Mouse (Mus musculus) fat pad, adult 2 months (tissue): ENCODE data around the gene Rpl21.

Source experiments
- DNase-seq: peaks from one replicate; pipeline ENCODE4 v3.0.0-alpha.2; 2011; ENCODE audit warnings: low read depth, low spot score; ENCODE audit errors: extremely low read depth

Gene Rpl21

DNA sequence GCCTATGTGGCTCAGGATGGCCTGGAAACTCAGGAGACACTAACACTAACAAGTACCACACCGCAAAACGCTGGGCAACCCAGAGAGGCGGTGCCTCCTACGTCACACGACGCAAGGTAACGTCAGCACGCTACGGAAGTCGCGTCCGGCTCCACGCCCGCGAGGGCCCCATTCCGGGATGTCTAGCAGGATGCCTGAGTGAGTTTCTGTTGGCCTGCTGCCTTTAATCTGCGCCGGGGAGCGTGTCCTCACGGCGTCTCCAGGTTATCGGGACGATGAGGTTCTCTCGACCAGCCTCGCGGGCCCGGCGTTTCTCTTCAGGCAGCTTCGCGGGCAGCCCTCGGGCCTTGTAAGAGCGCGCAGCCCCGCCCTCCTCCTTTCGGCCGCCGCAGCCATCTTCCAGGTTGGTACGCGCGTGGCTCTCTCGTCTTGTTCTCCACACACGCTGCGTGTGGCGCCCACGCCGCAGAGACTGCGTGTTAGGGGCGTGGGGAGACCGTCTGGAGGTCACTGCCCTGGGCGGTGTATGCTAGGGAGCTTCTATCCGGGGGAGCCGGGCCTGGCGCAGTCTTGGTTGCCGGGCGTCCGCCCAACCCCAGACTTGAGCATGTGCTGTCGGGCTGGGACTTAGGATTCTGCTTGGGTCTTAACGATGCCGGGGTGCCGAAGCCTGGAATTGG lies at the start of gene Rpl21:
Rpl21 (plus strand) TSS at position 122 of the 680 bp plus-strand sequence.
- peak; percentile 55 for DNase-seq

DNA sequence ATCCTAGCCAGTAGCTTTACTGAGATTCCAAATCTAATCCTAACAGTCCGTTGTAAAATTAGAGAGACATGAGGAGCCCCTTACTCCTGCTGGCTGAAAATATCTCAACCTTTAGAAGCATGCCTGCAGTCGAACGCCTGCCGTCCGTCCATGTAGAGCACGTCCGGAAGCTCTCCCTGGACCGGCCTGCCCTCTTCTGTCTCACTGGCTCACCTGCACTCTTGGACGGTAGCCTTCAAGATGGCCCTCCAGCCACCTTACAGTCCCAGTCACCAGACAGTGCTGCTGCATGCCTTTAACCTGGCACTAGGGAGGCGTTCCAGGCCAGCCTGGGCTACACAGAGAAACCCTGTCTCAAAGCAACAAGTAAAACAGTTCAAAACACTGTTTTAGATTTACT lies 49.4 kb upstream of the Rpl21 start:
- no peak for DNase-seq

DNA sequence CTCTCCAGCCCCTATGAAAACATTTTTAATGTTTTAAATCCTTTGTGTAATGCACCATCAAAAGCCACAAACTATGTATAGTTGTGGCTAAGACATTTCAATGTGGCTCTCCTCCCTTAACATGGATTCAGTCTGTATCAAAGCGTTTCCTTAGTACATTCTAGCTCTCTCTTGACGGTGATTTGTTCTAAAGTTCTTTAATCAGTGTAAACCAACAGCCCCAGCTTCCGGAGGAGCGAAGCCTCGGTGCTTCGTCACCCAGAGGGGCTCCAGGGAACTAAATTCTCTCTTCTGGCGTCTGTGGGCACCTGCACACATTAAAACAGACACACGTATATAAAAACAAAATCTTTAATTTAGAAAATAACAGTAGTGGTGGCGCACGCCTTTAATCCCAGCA lies 48.8 kb upstream of the Rpl21 start:
- no peak for DNase-seq

DNA sequence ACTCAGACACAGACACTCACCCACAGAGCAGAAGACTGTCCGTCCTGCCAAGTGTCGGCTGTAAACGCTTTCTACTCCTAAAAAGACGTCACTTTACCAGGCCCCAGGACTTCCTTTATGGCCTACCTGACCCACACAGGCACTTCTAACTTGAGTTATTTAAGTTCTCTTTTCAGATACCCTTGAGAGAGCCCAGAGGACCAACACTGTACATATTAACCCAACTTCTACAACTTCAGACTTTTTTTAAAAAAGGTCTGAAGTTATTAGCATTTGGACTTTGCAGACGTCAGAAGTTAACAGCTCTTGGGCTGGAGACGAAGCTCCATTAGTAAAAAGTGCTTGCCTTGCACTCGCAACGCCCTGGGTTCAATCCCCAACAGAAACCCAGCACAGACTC lies 46.6 kb upstream of the Rpl21 start:
- DNase-seq, result no peak

DNA sequence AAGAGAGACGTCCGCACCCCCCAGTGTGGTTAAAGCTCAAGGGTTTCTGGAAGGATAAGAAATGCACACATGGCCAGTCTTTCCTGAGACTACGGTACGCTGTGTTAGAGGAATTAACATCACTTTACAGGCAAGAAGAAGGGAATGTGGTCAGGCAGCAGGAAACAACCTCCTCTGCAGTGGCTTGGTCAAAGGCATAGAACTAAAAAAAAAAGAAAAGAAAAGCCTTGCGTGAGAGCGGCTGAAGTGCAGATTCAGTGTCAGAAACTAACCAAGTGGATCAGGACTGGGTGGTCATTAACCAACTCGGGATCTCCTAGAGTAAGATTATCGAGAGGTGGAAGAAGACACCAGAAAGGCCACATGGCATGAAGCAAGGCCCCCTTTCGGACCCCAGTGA lies 43.3 kb upstream of the Rpl21 start:
- no peak for DNase-seq

DNA sequence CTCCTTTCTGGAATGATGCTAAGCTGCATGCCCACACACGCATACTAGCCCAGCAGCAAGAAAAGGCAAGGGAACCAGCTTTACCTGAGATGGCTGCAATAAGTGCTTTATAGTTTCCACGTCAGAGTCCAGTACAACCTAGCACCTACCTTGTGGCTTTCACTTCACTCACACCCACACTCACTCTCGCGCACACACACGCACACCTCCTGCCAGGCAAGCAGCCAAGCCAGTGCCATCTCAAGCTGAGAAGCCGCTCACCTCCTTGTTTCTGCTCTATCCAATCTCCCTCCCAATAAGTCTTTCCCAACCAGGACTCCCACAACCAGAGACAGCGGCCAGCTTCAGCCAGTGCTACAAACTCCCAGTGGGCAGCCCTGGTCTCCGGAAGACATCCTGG lies 41.7 kb upstream of the Rpl21 start:
- peak; percentile 58 for DNase-seq

DNA sequence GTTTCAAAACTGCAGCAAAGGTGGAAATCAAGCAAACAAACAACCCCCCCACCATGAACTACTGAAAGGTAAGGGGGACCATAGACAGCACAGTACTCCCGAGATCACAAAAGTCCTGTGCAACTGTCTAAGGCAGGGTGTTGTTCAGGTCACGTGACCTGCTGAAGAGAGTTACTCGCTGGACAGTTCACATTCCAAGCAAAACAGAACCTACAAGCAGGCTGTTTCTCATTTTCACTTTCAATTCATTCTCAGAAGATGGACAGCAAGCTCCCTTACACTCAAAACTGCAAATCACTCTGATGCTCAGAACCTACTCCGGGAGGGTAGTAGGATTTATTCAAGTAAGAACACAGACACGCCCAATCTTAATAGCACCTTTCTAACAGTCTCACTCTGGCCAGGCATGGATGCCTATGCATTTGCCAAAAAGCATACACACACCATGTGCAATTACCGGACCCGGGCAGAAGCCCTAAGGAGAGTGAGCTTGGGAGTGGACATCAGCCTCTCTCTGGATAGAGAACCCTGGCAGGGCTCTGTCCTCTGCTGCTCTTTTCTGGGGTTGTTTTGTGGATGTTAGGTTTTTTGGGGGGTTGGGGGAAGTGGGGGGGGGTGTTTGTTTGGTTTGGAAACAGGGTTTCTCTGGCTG lies 40.4 kb upstream of the Rpl21 start:
- no peak for DNase-seq

DNA sequence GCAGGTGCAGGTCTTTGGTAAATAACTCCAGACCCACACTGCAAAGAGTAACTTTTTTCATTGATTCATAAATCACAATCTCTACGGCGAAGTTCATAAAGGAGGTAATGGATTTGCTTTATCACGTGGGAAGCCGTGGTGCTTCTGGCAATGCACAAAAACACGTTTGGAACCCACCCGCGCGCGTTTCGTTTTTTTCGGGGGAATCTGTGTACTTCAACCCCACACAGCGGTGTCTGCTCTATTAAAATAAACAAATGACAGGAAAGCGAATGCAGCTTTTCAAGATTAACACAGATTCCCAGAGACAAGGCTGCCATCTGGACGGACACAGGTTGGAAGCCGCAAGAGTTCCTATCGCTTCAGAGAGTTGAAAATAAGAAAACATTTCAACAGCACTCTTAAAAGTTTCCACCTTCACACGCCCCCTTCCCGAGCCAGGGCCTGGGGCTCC lies 39.0 kb upstream of the Rpl21 start:
- no peak for DNase-seq

DNA sequence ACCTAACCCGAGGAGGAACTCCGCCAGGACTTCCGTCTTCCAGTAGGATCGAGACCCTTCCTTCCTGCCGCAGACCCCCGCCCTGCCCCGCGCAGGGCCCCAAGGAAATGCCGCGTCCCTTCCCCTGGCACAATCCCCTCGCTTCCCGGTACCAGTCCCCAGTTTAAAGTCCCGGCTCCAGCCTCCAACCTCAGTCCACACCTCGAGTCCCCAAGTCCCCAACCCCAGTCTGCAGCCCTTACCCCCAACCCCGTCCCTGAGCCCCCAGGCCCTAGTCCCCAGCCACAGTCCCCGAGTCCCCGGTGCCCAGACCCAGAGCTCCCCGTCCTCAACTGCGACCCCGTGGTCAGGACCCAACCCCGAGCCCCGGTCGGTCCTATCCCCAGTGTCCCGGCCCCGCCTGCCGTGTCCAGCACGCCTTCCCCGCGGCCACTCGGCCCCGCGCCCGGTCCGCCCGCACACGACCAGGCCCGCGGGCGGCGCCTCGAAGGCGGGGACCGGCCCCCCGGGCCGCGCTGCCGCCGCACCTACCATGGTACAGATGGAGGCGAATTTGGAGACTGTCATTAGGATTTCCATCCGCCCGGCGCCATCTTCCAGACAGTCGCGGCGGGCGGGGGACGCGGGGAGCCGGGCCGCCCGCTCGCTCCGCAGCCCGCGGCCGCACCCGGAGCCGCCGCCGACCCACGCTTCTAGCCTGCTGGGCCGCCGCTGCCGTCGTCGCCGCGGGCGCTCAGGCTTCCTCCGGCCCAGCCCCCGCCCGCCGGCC lies 38.4 kb upstream of the Rpl21 start:
- no peak for DNase-seq

DNA sequence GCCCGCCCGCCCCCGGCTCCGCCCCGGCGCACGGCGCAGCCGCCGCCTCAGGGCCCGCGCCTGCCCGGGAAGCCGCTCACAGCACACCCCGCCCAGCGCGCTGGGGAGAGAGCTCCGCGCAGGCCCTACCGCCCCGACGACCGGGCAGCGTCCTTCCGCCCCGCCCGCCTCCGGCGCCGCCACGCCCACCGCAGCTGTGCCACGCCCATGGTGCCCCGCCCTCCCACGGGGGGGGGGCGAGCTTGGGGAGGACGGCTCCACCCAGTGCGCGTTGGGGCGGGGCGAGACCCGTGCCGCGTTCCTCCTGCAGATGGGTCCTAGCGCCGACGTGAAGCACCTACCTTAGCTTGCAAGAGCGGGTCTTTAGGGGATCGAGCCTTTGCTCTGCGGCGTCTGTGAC lies 37.8 kb upstream of the Rpl21 start, which contains the start of gene Usp12:
Usp12 (minus strand) TSS at position 154 of the 400 bp plus-strand sequence.
- no peak for DNase-seq

DNA sequence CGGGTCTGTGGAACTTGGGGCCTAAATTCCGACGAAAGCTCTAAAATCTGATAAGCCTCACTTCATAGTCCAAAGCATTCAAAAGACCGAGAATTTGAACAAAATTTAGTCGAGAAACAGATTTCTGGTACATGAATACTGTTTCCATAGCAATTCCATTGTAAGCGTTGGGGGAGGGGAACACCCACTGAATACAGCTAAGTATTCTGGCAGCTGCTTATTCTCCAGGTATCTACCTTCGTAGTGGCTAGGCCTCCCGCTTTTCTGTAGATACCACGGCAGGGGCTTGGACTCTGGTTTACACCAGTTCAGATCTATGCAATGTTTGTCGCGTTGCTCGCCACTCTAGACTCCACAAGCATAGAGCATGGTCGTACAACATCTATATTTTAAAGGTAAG lies 37.0 kb upstream of the Rpl21 start:
- DNase-seq, result no peak

DNA sequence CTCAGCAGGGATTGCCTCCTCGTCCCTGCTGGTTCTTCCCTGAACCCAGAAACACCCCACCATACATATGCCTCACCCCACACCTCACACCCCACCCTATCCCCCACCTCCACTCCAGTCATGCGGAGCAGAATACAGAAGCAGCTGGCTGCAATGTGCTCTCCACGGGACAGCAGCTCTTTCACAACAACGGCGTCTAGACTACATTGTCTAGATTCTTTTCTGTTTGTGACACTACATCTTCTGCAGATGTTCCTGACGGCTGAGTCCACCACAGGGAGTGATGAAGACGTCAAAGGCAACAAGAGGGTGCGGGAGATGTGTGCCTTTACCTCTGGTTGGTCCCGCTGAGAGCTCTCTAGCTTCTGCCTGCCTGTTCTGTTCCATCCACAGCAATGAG lies 34.7 kb upstream of the Rpl21 start:
- DNase-seq, result no peak

DNA sequence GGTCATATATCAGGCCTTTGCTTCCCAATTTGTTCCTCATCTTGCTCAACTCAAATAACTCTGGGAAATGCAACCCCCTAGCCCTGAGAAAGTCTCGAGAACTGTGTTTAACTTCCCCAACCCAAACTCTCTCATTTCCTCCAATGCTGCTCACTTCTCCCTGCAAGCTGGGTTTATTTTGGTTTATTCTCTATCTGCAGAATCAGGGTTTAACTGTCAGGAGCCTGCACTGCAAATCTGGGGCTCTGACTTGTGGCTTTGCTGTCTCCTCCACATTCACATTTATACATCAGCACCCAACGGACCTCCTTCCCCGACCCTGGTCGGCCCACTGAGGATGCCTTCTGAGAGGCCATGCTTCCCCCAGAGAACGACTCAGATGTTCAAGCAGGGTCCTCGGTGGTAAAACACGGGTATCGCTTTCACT lies 26.7 kb upstream of the Rpl21 start:
- DNase-seq, result no peak

DNA sequence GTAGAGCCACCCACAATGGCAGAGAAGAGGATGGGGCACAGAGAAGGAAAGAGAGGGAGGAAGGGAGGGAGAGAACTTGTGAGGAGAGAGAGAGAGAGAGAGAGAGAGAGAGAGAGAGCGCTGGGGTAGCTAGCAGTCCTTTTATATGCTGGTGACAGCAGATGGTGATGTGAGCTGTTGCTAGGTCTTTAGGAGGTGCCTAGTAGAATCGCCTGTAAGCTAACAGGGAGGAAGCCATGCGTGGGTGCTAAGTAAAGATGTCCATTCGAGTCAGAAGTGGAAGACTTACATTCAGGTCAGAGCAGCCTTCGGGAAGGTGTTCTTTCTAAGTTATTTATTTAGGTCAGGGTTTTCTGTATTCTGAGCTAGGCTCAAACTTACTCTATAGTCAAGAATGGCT lies 22.7 kb upstream of the Rpl21 start:
- no peak for DNase-seq

DNA sequence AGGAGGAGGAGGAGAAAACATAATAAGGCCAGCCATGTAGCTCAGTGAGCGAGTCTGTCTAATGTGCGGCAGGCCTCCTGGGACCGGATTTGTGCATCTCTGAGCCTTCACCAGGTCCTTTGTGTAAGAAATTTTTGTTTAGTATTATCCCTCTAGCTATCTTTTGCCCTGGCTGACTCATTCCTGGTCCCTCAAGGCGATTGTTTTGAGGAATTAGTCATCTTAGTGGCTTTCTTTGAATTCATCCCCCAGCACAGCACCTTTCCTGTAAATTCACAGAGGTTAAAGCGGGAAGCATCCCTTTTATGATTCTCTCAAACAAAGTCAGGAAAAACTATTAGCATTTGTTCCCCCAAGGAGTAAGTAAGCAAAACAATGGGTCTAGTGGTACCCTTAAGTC lies 19.8 kb upstream of the Rpl21 start:
- no peak for DNase-seq

DNA sequence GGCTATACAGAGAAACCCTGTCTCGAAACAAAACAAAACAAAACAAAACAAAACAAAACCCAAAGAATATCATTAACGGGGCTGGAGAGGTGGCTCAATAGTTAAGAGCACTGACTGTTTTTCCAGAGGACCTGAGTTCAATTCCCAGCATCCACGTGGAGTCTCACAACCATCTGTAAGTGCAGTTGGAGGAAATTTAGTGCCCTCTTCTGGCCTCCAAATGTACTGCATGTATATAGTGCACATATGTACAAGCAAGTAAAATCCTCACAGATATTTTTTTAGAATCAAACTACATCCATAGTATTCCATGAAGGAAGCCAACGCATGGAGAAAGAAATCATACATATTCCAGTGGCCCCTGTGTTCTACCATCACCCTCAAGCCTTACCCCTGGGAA lies 19.3 kb upstream of the Rpl21 start:
- no peak for DNase-seq

DNA sequence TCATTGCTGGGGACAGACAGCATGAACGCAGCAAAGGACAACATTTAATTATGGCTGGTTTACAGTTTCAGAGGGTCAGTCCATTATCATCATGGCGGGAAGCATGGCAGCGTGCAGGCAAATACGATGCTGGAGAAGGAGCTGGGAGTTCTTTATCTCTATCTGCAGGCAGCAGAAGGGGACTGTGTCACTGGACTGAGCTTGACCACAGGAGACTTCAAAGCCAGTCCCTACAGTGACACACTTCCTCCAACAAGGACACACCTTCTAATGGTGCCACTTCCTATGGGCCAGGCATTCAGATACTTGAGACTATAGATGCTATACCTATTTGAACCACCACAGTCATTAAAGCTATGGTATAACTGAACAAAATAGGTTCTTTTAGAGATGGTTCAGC lies 17.3 kb upstream of the Rpl21 start:
- DNase-seq, result no peak

DNA sequence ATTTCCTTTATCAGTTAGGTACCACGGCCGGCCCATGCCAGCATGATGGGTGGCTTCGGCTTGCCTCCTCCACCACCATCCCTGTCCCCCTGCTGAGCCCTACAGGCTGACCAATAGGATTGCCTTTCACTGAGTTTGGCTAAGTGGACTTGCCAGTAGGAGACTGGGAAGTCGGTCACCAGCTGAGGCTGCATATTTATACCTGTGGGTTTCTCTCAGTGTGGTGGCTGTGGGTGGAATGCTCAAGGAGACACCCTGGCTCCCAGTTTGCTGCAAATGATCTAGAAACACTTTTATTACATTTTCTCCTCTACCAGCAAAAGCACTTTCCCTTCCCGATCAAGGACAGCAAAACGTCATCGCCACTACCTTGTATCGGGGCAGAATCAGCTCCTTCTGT lies 15.1 kb upstream of the Rpl21 start:
- DNase-seq, result no peak

DNA sequence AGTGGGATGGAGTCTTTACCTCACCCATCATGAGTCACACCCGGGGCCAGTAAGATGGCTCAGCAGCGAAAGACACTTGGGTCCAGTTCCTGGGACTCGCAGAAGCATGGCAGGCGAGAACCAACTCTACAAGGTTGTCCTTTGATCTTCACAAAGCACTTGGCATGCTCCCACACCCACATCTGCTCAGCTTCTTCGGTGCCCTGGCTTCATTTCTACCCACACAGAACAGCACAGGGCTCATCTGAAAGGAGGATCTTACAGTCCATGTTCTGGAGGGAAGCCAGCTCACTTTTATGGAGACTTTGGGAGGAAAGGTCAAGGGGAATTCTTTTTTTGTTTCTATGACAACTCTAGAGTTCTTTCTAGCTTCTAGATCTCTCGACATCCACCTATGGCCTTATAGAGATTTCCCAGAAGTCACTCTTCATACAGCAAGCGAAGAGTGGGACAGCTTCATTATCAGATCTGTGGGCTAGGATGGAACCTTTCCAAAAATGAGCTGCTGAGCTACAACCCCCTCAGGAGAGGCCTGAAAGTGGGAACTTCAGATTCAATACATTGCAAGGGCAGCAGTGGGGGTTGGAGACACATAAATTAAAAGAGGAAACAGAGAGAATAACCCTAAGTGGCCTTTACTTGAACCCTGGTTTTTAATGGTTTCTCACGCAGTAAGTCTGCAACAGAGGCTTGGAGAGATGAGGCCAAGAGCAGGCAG lies 13.6 kb upstream of the Rpl21 start:
- DNase-seq, result no peak

DNA sequence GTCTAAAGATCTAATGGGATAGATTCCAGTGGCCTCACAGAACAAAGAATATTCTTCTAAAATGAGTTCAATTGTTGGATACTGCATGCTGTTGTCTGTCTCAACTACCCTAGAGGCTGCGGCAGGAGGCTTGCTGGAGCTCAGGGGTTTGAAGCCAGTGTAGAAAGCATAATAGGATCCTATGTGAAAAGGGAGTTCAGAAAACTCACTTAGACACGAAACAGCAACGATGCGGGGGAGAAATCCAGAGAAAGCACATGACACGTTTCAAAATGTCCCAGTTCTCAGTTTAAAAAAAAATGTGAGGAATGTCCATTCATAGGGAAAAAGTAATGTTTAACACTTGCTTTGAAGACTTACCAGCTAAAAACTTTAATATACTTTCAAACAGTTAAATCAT lies 9.7 kb upstream of the Rpl21 start:
- DNase-seq, result no peak

DNA sequence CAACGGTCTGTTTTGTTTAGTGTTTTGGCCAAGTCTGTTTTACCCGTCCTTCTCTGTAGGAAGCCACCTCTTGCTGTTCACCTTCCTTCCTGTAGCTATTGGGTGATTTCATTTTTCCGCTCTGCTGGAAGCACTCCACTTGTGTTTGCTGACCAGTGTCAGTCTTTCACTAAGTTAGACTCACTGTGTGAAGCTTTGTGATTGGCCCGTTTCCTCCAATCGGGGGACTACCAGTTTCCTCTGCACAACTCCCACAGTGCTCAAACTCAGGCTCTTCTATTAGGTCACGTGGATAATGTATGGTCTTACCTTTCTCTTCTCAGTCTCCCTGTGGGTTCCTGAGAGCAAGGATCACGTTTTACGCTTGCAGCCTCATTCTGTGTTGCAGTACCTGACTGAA lies 3.2 kb upstream of the Rpl21 start:
- DNase-seq, result no peak

DNA sequence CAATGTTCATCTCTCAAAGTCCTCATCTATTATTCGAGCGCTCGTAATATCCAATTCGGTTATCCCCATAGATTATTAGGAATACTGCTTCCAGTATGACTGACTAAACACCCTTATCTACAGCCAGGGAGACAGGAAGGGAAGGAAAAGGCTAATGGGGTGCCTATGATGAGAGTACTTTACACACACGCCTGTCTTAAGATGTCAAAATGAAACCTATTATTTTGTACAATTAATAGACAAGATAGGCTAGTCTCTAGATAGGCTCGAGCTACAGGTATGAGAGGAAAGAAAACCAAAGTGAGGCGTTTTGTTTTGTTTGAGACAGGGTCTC lies 288 bp upstream of the Rpl21 start:
- DNase-seq, result no peak
